Mouse (Mus musculus) thymus, adult 2 months (tissue): Measurements from ENCODE around the gene Ccsap. TPM values are rescaled to one million over a fixed set of nuclear protein-coding genes. Genes with fewer than 3 reads are reported as not detected.

Experiments used
- DNase-seq: peaks from one replicate; pipeline ENCODE4 v3.0.0; 2021
- H3K27ac ChIP-seq: fragments of 200-500 bp; 2 replicates; pipeline ENCODE4 v1.5.1; 2012; ENCODE audit warnings: low read length, control low read depth; ENCODE audit not compliant: control insufficient read depth, insufficient read depth
- H3K27me3 ChIP-seq: fragments of 200-500 bp; 2 replicates; pipeline ENCODE4 v1.6.1; 2012; ENCODE audit warnings: mild to moderate bottlenecking, low read length, moderate library complexity, mixed read lengths; ENCODE audit not compliant: control insufficient read depth, insufficient read depth
- H3K36me3 ChIP-seq: fragments of 200-500 bp; 2 replicates; pipeline ENCODE4 v1.6.1; 2012; ENCODE audit warnings: mild to moderate bottlenecking, low read length, moderate library complexity; ENCODE audit not compliant: control insufficient read depth, insufficient read depth
- H3K4me1 ChIP-seq: fragments of 200-500 bp; replicated peaks from 2 replicates; pipeline ENCODE4 v1.6.1; 2012; ENCODE audit warnings: low read length; ENCODE audit not compliant: control insufficient read depth, insufficient read depth
- H3K4me3 ChIP-seq: fragments of 200-500 bp; 2 replicates; pipeline ENCODE4 v1.5.1; 2012; ENCODE audit warnings: mild to moderate bottlenecking, low read length, control low read depth, moderate library complexity; ENCODE audit not compliant: control insufficient read depth, insufficient read depth
- CTCF ChIP-seq: fragments of 200-500 bp; IDR thresholded peaks from 2 replicates; pipeline ENCODE4 v1.5.1; 2012; ENCODE audit warnings: mild to moderate bottlenecking, control low read depth, low read length, moderate library complexity, borderline replicate concordance; ENCODE audit not compliant: control insufficient read depth, poor library complexity, insufficient read depth; ENCODE audit errors: extremely low read depth
- POLR2A ChIP-seq: fragments of 200-500 bp; IDR thresholded peaks from 2 replicates; pipeline ENCODE4 v1.6.1; 2012; ENCODE audit warnings: mild to moderate bottlenecking, low read length, control low read depth, moderate library complexity; ENCODE audit not compliant: control insufficient read depth, poor library complexity, insufficient read depth; ENCODE audit errors: extremely low read depth
- WGBS: fragments of 180-500 bp; shearing (Covaris S2); methylation state at CpG from one replicate; pipeline ENCODE4 v1.1.7; 2018; 5-methylcytosine and 5-hydroxymethylcytosine counted together
- polyA plus RNA-seq: library from polyadenylated mRNA; depleted of rRNA; stranded (reverse); fragments of >200 nt; gene quantifications from 2 replicates; pipeline ENCODE4 v1.2.3, GENCODE M21; 2012

Gene Ccsap
- polyA plus RNA-seq, 1 experiment = 7.3 TPM

GRCm38 (mm10) chr8:123801538-123801937 lies 58.5 kb downstream of the Ccsap start:
- Histone ChIP-seq H3K27ac (no peak overlapping the region), H3K36me3 (no peaks in the 10 kb centered on the region), H3K4me1 (peaks cover 10% of the 10 kb centered on the region), H3K4me3 (no peak overlapping the region), H3K27me3 (no peaks in the 10 kb centered on the region)
- TF ChIP-seq CTCF = no peak
- no peak for TF ChIP-seq POLR2A
- 97% methylated on average over 2 of the region's 2 CpGs for WGBS
- no peak for DNase-seq

GRCm38 (mm10) chr8:123800867-123801266 lies 59.1 kb downstream of the Ccsap start:
- DNase-seq = no peak
- peaks cover 4% of the 10 kb centered on the region; the same call in 1 of the 2 replicates for H3K4me1 ChIP-seq
- H3K27me3 ChIP-seq = no peaks in the 10 kb centered on the region
- H3K4me3 ChIP-seq = no peak overlapping the region
- TF ChIP-seq POLR2A = no peak
- no peak for TF ChIP-seq CTCF
- H3K27ac ChIP-seq = no peak overlapping the region
- 95% methylated on average over 7 of the region's 7 CpGs for WGBS
- H3K36me3 ChIP-seq = no peaks in the 10 kb centered on the region

- no peak overlapping the region for H3K27ac ChIP-seq
- no peaks in the 10 kb centered on the region for H3K36me3 ChIP-seq
- H3K4me1 ChIP-seq = no peaks in the 10 kb centered on the region
- no peak for DNase-seq
- no peak for TF ChIP-seq POLR2A
- TF ChIP-seq CTCF = no peak
- H3K4me3 ChIP-seq = no peak overlapping the region
- WGBS = 73% methylated on average over 3 of the region's 3 CpGs
- H3K27me3 ChIP-seq = no peaks in the 10 kb centered on the region
These were observed 60.1 kb downstream of the Ccsap start for GRCm38 (mm10) chr8:123799885-123800284.

GRCm38 (mm10) chr8:123799434-123799833 lies 60.6 kb downstream of the Ccsap start:
- no peak overlapping the region for H3K27ac ChIP-seq
- 94% methylated on average over 6 of the region's 6 CpGs for WGBS
- no peak for DNase-seq
- H3K36me3 ChIP-seq = no peaks in the 10 kb centered on the region
- TF ChIP-seq CTCF = no peak
- no peak for TF ChIP-seq POLR2A
- H3K27me3 ChIP-seq = no peaks in the 10 kb centered on the region
- H3K4me1 ChIP-seq = no peaks in the 10 kb centered on the region
- H3K4me3 ChIP-seq = no peak overlapping the region

GRCm38 (mm10) chr8:123797928-123798327 lies 62.1 kb downstream of the Ccsap start:
- TF ChIP-seq CTCF (no peak), POLR2A (no peak)
- Histone ChIP-seq H3K27ac (no peak overlapping the region), H3K4me3 (no peak overlapping the region), H3K4me1 (no peaks in the 10 kb centered on the region), H3K27me3 (no peaks in the 10 kb centered on the region), H3K36me3 (no peaks in the 10 kb centered on the region)
- 31% methylated on average over 15 of the region's 15 CpGs for WGBS
- DNase-seq = no peak

GRCm38 (mm10) chr8:123796758-123797157 lies 63.3 kb downstream of the Ccsap start:
- TF ChIP-seq POLR2A = no peak
- TF ChIP-seq CTCF = no peak
- Histone ChIP-seq H3K36me3 (no peaks in the 10 kb centered on the region), H3K27me3 (no peaks in the 10 kb centered on the region), H3K4me1 (no peaks in the 10 kb centered on the region), H3K4me3 (no peak overlapping the region), H3K27ac (no peak overlapping the region)
- DNase-seq = no peak
- WGBS = 72% methylated on average over 4 of the region's 4 CpGs

GRCm38 (mm10) chr8:123794766-123795165 lies 65.2 kb downstream of the Ccsap start:
- H3K4me3 ChIP-seq = no peak overlapping the region
- no peak for DNase-seq
- no peaks in the 10 kb centered on the region for H3K4me1 ChIP-seq
- 82% methylated on average over 4 of the region's 4 CpGs for WGBS
- H3K36me3 ChIP-seq = no peaks in the 10 kb centered on the region
- H3K27ac ChIP-seq = no peak overlapping the region
- TF ChIP-seq POLR2A = no peak
- TF ChIP-seq CTCF = no peak
- H3K27me3 ChIP-seq = no peaks in the 10 kb centered on the region
